31 mouse cellular contexts compared by ENCODE assay signal in genomic region chr16:34351575-34352150, GRCm38 (mm10).
DNase-seq lines count a peak whose midpoint lies in the region; ATAC-seq and TF ChIP-seq lines count a peak whose summit lies in the region.
"Had no signal": no experiment of that assay in that cellular context is flagged by ENCODE, and none has a peak within 500 bp of the region (broad histone marks: within the 10 kb centered on the region; RNA-seq: fewer than 3 reads in every experiment).

No protein-coding gene starts in this region.

- no peak overlapping the region for H3K9ac ChIP-seq in heart, adult 2 months (ENCODE audit: low read depth, low read length)
- H3K9ac ChIP-seq in heart, embryonic 12.5 days = no peak overlapping the region
- no peak overlapping the region for H3K9ac ChIP-seq in kidney, embryonic 14.5 days (ENCODE audit: low read depth, low read length)
- H3K9ac ChIP-seq: embryonic facial prominence, embryonic 13.5 days; forebrain, embryonic 15.5 days; hindbrain, embryonic 12.5 days; limb, embryonic 15.5 days; liver, embryonic 13.5 days; neural tube, embryonic 12.5 days had no signal

- WGBS in heart, adult 2 months = 68% methylated on average over 7 of the region's 7 CpGs
- 80% methylated on average over 7 of the region's 7 CpGs for WGBS in heart, embryonic 12.5 days
- WGBS in kidney, adult 2 months = 60% methylated on average over 7 of the region's 7 CpGs
- WGBS in kidney, embryonic 14.5 days = 60% methylated on average over 7 of the region's 7 CpGs
- 75% methylated on average over 7 of the region's 7 CpGs for WGBS in lung, adult 2 months

- no peak for DNase-seq in heart, adult 2 months
- peak; percentile 41 for DNase-seq in kidney, adult 2 months
- DNase-seq in lung, adult 2 months = no peak
- no peak for DNase-seq in lung, postnatal 10 days
- no peak for DNase-seq in urinary bladder, postnatal 36 days (ENCODE audit: low spot score in 2 of 2)
- DNase-seq: adrenal gland, postnatal 10 days; B cell, adult 2 months; cerebellum, adult 11 months; cerebellum, adult 9-10 months; cerebellum, postnatal 36 days; kidney, adult 18-20 months; layer of hippocampus, adult 9-11 months; liver, embryonic 13.5 days; lung, postnatal 14 days; right cerebral cortex, adult 18-20 months; thymus, adult 2 months; thymus, postnatal 36 days had no signal

- H3K4me3 ChIP-seq in heart, adult 2 months = no peak overlapping the region
- H3K4me3 ChIP-seq in heart, embryonic 12.5 days = no peak overlapping the region
- H3K4me3 ChIP-seq in kidney, adult 2 months (ENCODE audit: insufficient read depth, low read depth, low read length) = no peak overlapping the region
- no peak overlapping the region for H3K4me3 ChIP-seq in kidney, embryonic 14.5 days (ENCODE audit: low read length)
- H3K4me3 ChIP-seq in lung, adult 2 months (replicated peaks; ENCODE audit: extremely low read depth, low read depth, low read length) = no peak overlapping the region
- H3K4me3 ChIP-seq: embryonic facial prominence, embryonic 13.5 days; forebrain, embryonic 10.5 days; forebrain, embryonic 15.5 days; hindbrain, embryonic 12.5 days; limb, embryonic 10.5 days; limb, embryonic 15.5 days; liver, embryonic 13.5 days; neural tube, embryonic 12.5 days had no signal

- TF ChIP-seq EP300 in heart, adult 2 months (IDR thresholded peaks at IDR 0.05; ENCODE audit: insufficient read depth, low read depth, low read length) = no peak

- no peaks in the 10 kb centered on the region for H3K9me3 ChIP-seq in heart, embryonic 12.5 days (replicated peaks)
- no peaks in the 10 kb centered on the region for H3K9me3 ChIP-seq in kidney, embryonic 14.5 days (ENCODE audit: control insufficient read depth, low read length)
- H3K9me3 ChIP-seq: embryonic facial prominence, embryonic 13.5 days; forebrain, embryonic 10.5 days; forebrain, embryonic 15.5 days; hindbrain, embryonic 12.5 days; limb, embryonic 10.5 days; limb, embryonic 15.5 days; liver, embryonic 13.5 days; neural tube, embryonic 12.5 days had no signal

- no peaks in the 10 kb centered on the region for H3K79me2 ChIP-seq in heart, adult 2 months (replicated peaks; ENCODE audit: control insufficient read depth, insufficient read depth, low read length)

- intact Hi-C loops in heart, adult 2 months (cut with DNase I) = loop anchor here (2.0 kb wide), 1 partner anchor 19 kb away; no protein-coding TSS in a partner anchor

- peaks cover 15% of the 10 kb centered on the region for H3K4me1 ChIP-seq in heart, adult 2 months (ENCODE audit: control insufficient read depth, insufficient read depth, low read length)
- H3K4me1 ChIP-seq in heart, embryonic 12.5 days (replicated peaks) = peaks cover 37% of the 10 kb centered on the region
- peaks cover 18% of the 10 kb centered on the region; the same call in 1 of the 2 replicates for H3K4me1 ChIP-seq in kidney, adult 2 months (ENCODE audit: control insufficient read depth, insufficient read depth, low read length)
- 0 out of 2 replicates have a peak, but pooled peaks cover 17% of the 10 kb centered on the region for H3K4me1 ChIP-seq in kidney, embryonic 14.5 days (ENCODE audit: control insufficient read depth, insufficient read depth, low read length)
- peaks cover 6% of the 10 kb centered on the region for H3K4me1 ChIP-seq in lung, adult 2 months (ENCODE audit: control insufficient read depth, insufficient read depth, low read length)
- H3K4me1 ChIP-seq: forebrain, embryonic 15.5 days; neural tube, embryonic 12.5 days had no signal

- no peaks in the 10 kb centered on the region for H3K27me3 ChIP-seq in heart, adult 2 months (ENCODE audit: control insufficient read depth, insufficient read depth, low read length)
- no peaks in the 10 kb centered on the region for H3K27me3 ChIP-seq in heart, embryonic 12.5 days (replicated peaks)
- no peaks in the 10 kb centered on the region for H3K27me3 ChIP-seq in kidney, adult 2 months (replicated peaks; ENCODE audit: control insufficient read depth, insufficient read depth, low read length)
- no peaks in the 10 kb centered on the region for H3K27me3 ChIP-seq in kidney, embryonic 14.5 days (ENCODE audit: control insufficient read depth, insufficient read depth, low read length)
- H3K27me3 ChIP-seq: embryonic facial prominence, embryonic 13.5 days; forebrain, embryonic 15.5 days; hindbrain, embryonic 12.5 days; limb, embryonic 15.5 days; liver, embryonic 13.5 days; neural tube, embryonic 12.5 days had no signal

- peak overlapping the region; percentile 83 for H3K27ac ChIP-seq in heart, adult 2 months
- no peak overlapping the region for H3K27ac ChIP-seq in heart, embryonic 12.5 days (ENCODE audit: poor library complexity, severe bottlenecking)
- no peak overlapping the region for H3K27ac ChIP-seq in kidney, adult 2 months (ENCODE audit: insufficient read depth, low read depth, low read length)
- no peak overlapping the region for H3K27ac ChIP-seq in kidney, embryonic 14.5 days (ENCODE audit: low read depth, low read length)
- H3K27ac ChIP-seq: embryonic facial prominence, embryonic 13.5 days; forebrain, embryonic 10.5 days; forebrain, embryonic 15.5 days; hindbrain, embryonic 12.5 days; limb, embryonic 10.5 days; limb, embryonic 15.5 days; liver, embryonic 13.5 days; neural tube, embryonic 12.5 days had no signal

- no peak overlapping the region for H3K4me2 ChIP-seq in heart, embryonic 12.5 days
- no peak overlapping the region for H3K4me2 ChIP-seq in kidney, embryonic 14.5 days (replicated peaks; ENCODE audit: low read depth, low read length)
- H3K4me2 ChIP-seq: embryonic facial prominence, embryonic 13.5 days; forebrain, embryonic 15.5 days; heart, embryonic 11.5 days; hindbrain, embryonic 12.5 days; limb, embryonic 15.5 days; liver, embryonic 13.5 days; midbrain, embryonic 11.5 days; neural tube, embryonic 12.5 days had no signal

- no peak for TF ChIP-seq POLR2A in heart, adult 2 months (IDR thresholded peaks at IDR 0.05; ENCODE audit: insufficient read depth, low read depth, low read length)
- TF ChIP-seq POLR2A in kidney, adult 2 months (IDR thresholded peaks at IDR 0.05; ENCODE audit: low read depth, low read length) = no peak
- TF ChIP-seq POLR2A in lung, adult 2 months (IDR thresholded peaks at IDR 0.05; ENCODE audit: borderline replicate concordance, extremely low read depth, low read depth, low read length) = peak; percentile 29; the same call in 1 of the 2 replicates

- H3K36me3 ChIP-seq in heart, adult 2 months (ENCODE audit: control insufficient read depth, insufficient read depth, low read length) = peaks cover 8% of the 10 kb centered on the region
- no peaks in the 10 kb centered on the region for H3K36me3 ChIP-seq in heart, embryonic 12.5 days
- no peaks in the 10 kb centered on the region for H3K36me3 ChIP-seq in kidney, adult 2 months (ENCODE audit: control insufficient read depth, insufficient read depth, low read length)
- no peaks in the 10 kb centered on the region for H3K36me3 ChIP-seq in kidney, embryonic 14.5 days (ENCODE audit: control insufficient read depth, insufficient read depth, low read length)
- H3K36me3 ChIP-seq: forebrain, embryonic 15.5 days; limb, embryonic 15.5 days; liver, embryonic 13.5 days had no signal

- no peak for TF ChIP-seq CTCF in heart, adult 2 months (IDR thresholded peaks at IDR 0.05)
- TF ChIP-seq CTCF in kidney, adult 2 months (conservative IDR thresholded peaks at IDR 0.05; ENCODE audit: insufficient read depth, insufficient read length, low read depth, low read length) = no peak
- no peak for TF ChIP-seq CTCF in lung, adult 2 months (IDR thresholded peaks at IDR 0.05; ENCODE audit: insufficient read depth, low read length)

- ATAC-seq in heart, embryonic 12.5 days (ENCODE audit: insufficient number of reproducible peaks, low FRiP score) = no peak
- no peak for ATAC-seq in kidney, embryonic 14.5 days (ENCODE audit: low FRiP score, low TSS enrichment)
- ATAC-seq: activated CD4-positive, CD25-positive, alpha-beta regulatory T cell, adult 4 months; forebrain, embryonic 15.5 days; inflammation-experienced regulatory T-cells, adult 6 months; midbrain, embryonic 16.5 days had no signal
